Mouse (Mus musculus): ENCODE measurements around the gene Dnajb4. TPM values are rescaled to one million over a fixed set of nuclear protein-coding genes. Genes with fewer than 3 reads are reported as not detected.

The Dnajb4 gene
- polyA plus RNA-seq, 1 experiment, result 3.3 TPM

GRCm38 (mm10) chr3:152147085-152147831 lies 62.8 kb downstream of the Dnajb4 start:
- TF ChIP-seq GATA1 (IDR thresholded peaks at IDR 0.05; ENCODE audit: low read length), result no peak

- no peak for TF ChIP-seq GATA1 (IDR thresholded peaks at IDR 0.05; ENCODE audit: low read length)
Measured at GRCm38 (mm10) chr3:152145186-152145585, 64.9 kb downstream of the Dnajb4 start.

DNA sequence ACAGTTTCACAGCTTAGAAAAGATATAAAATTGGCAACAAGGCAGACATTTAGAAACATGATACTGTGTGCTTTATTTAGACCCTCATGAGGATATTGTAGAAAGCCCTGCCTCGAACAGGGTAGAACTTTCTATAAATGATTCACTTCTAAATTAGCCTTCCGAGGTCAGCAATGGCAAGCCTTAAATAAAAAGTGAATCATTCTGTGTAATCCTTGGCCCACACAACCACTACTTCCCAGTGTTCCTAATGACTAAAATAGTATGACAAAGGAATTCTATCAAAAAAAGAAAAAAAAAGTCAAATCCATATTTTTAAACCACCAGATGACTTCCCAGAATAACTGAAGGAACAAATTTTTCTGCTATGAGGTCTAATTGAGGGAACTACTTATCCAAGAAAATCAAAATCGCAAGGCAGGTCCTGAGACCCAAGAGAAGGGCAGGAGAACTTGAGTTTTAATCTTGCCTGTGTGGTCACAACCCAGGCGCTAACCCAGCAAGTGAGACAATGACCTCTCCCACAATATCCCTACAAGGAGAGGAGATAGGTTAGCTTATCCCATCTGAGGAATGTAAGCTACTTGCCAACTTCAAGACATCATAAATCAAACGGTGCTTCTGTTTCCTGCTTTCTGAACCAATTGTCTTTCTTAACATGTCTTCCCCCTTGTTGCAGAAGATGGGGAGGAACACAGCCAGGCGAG lies 67.0 kb downstream of the Dnajb4 start:
- no peak for TF ChIP-seq GATA1 (IDR thresholded peaks at IDR 0.05; ENCODE audit: low read length)

GRCm38 (mm10) chr3:152142146-152142545 lies 68.0 kb downstream of the Dnajb4 start:
- no peak for TF ChIP-seq GATA1 (IDR thresholded peaks at IDR 0.05; ENCODE audit: low read length)

GRCm38 (mm10) chr3:152133621-152134020 lies 76.5 kb downstream of the Dnajb4 start:
- no peak for TF ChIP-seq GATA1 (IDR thresholded peaks at IDR 0.05; ENCODE audit: low read length)

- no peak for TF ChIP-seq GATA1 (IDR thresholded peaks at IDR 0.05; ENCODE audit: low read length)
Measured at GRCm38 (mm10) chr3:152130963-152131362, 79.1 kb downstream of the Dnajb4 start.

GRCm38 (mm10) chr3:152128631-152129030 lies 81.5 kb downstream of the Dnajb4 start:
- TF ChIP-seq GATA1 (IDR thresholded peaks at IDR 0.05; ENCODE audit: low read length), result no peak

Other genes with a start within 250 kb of the Dnajb4 start
- not detected in 2 replicates for gene Gipc2, start 44.1 kb downstream of the Dnajb4 start, polyA plus RNA-seq (2012)
- 728 and 892 TPM in 2 replicates for gene Fubp1, start 120 bp upstream of the Dnajb4 start, polyA plus RNA-seq (2012)
- not detected in 2 replicates for gene Nexn, start 56.0 kb upstream of the Dnajb4 start, polyA plus RNA-seq (2012)
- gene Miga1, start 130.1 kb upstream of the Dnajb4 start, polyA plus RNA-seq (2012), result 28.3 and 40.2 TPM in 2 replicates
- 11.8 and 20.1 TPM in 2 replicates for gene Usp33, start 136.2 kb upstream of the Dnajb4 start, polyA plus RNA-seq (2012)
- gene Zzz3, start 185.2 kb upstream of the Dnajb4 start, polyA plus RNA-seq (2012), result 8.9 and 13.4 TPM in 2 replicates

All from G1E-ER4 (cell line).